Mouse (Mus musculus): ENCODE measurements around the gene Numbl.

The Numbl gene

GRCm38 (mm10) chr7:27302172-27302571, 43.9 kb downstream of the Numbl start:
- TF ChIP-seq NANOG (IDR thresholded peaks at IDR 0.05; ENCODE audit: borderline replicate concordance, low read length), result no peak
- peak; percentile 65 for TF ChIP-seq CTCF (conservative IDR thresholded peaks at IDR 0.05; ENCODE audit: low read length)
- no peak for TF ChIP-seq POU5F1 (IDR thresholded peaks at IDR 0.05; ENCODE audit: borderline replicate concordance, low read length)
- Histone ChIP-seq H3K36me3 (ENCODE audit: insufficient read depth, low read length) (peaks cover 37% of the 10 kb centered on the region), H3K4me1 (replicated peaks; ENCODE audit: low read depth, low read length) (peaks cover 76% of the 10 kb centered on the region)

DNA sequence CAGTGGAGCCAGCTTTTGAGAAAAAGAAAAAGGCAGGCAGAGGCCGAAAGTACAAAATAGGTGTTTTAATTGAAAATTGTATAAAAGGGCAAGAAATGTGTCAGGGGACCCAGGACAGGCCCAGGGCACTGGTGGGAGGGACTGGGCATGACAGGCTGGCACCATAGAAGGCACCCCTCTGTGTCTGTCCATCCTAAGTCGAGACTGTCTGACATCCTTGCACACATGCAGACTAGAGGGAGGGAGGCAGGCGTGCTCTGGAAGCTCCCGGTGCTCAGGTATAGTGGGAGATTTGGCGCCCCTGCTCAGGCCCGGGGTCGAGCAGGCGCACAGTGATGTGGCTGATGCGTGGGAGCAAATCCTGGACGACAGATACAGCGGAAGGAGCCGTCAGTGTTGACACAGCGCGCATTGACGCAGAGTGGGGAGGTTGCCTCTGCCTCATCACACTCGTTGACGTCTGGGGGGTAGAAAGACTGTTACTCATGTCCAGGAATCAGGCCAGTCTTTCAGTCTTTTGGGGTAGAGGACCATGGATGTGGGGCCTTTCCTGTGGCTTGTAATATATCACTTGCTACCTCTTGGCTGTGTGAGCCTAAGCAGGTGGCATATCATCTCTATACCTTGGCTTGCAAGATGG, 47.0 kb downstream of the Numbl start:
- Histone ChIP-seq H3K9me3 (ENCODE audit: low read length) (no peaks in the 10 kb centered on the region), H3K27me3 (ENCODE audit: insufficient read depth, low read length) (no peaks in the 10 kb centered on the region), H3K4me1 (replicated peaks; ENCODE audit: low read depth, low read length) (peaks cover 70% of the 10 kb centered on the region), H3K4me3 (replicated peaks; ENCODE audit: low read length) (peak overlapping the region; percentile 68), H3K36me3 (ENCODE audit: insufficient read depth, low read length) (peaks cover 51% of the 10 kb centered on the region)
- TF ChIP-seq POU5F1 (IDR thresholded peaks at IDR 0.05; ENCODE audit: borderline replicate concordance, low read length), result no peak
- TF ChIP-seq NANOG (IDR thresholded peaks at IDR 0.05; ENCODE audit: borderline replicate concordance, low read length), result no peak

More at GRCm38 (mm10) chr7:27302172-27302571, 43.9 kb downstream of the Numbl start:
- Histone ChIP-seq H3K9me3 (ENCODE audit: low read length) (no peaks in the 10 kb centered on the region; the same call in 1 of the 2 replicates), H3K27me3 (ENCODE audit: insufficient read depth, low read length) (no peaks in the 10 kb centered on the region), H3K4me3 (replicated peaks; ENCODE audit: low read length) (no peak overlapping the region)

DNA sequence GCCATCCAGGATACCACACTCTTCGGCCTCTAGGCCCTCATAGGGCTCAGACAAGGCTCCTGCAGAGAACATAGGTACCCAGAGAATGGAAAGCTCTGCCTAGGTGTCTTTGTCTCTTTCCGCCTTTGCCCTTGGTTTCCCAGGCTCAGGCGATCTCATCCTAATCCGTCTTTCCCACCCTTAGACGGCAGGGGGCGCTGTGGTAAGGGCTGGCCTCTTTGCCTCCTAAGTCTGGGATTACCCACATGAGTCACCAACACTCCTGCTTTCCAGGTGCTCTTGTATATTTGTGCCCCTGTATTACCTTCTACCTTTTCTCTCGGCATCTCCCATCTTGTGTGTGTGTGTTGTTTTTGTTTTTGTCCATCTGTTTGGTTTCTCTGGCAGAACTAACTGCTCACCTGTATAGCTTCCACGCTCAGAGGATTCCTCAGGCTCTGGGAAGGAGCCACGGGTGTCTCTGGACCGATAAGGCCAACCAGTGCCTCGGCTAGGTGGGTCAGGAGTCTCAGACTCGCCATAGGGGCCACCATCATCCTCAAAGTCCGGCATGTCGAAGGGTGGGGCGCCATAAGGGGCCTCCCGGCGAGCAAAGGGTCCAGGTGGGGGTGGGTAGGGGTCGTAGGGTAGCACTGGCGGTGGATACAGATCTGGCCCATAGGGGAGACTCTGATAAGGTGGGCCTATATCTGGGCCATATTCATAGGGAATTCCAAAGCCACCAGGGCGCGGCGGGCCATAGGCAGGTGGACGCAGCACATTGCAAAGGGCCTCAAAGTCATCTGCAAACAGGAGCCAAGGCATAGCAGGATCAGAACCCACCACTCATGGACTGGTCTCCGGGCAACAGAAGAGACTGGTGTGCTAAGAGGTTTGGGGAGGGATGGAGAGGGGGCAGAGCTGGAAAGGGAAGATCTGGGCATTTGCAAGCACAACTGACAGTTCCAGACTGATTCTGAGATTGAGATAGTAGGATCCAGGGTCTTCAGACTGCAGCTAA, 48.2 kb downstream of the Numbl start:
- peak overlapping the region; percentile 78 for H3K4me3 ChIP-seq (replicated peaks; ENCODE audit: low read length)
- peaks cover 73% of the 10 kb centered on the region for H3K4me1 ChIP-seq (replicated peaks; ENCODE audit: low read depth, low read length)
- H3K36me3 ChIP-seq (ENCODE audit: insufficient read depth, low read length), result peaks cover 51% of the 10 kb centered on the region
- H3K27me3 ChIP-seq (ENCODE audit: insufficient read depth, low read length), result no peaks in the 10 kb centered on the region
- TF ChIP-seq CTCF (conservative IDR thresholded peaks at IDR 0.05; ENCODE audit: low read length) (peak; percentile 98), NANOG (IDR thresholded peaks at IDR 0.05; ENCODE audit: borderline replicate concordance, low read length) (no peak)
- no peaks in the 10 kb centered on the region for H3K9me3 ChIP-seq (ENCODE audit: low read length)

DNA sequence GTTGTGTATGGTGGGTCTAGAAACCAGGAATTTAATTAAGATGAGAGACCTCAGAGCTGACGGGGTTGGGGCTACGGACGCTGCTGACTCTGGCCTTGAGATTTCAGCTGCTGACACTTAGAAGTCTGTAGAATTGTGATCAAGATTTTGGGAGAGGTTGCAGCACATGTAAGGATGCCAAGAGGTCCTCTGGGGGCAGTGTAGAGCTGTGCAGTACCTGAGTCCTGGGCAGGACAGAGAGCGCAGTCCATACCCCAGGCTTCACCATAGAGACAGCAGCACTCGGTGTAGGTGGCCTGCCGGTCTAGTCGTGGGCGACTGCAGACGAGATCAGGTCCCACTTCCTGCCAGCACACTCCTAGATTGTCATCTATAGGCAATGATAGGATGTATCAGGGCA, 49.3 kb downstream of the Numbl start:
- H3K9me3 ChIP-seq (ENCODE audit: low read length), result peaks cover under 1% of the 10 kb centered on the region; the same call in 1 of the 2 replicates
- H3K36me3 ChIP-seq (ENCODE audit: insufficient read depth, low read length), result peaks cover 51% of the 10 kb centered on the region
- peak overlapping the region; percentile 78 for H3K4me3 ChIP-seq (replicated peaks; ENCODE audit: low read length)
- H3K4me1 ChIP-seq (replicated peaks; ENCODE audit: low read depth, low read length), result peaks cover 70% of the 10 kb centered on the region
- no peaks in the 10 kb centered on the region for H3K27me3 ChIP-seq (ENCODE audit: insufficient read depth, low read length)
- TF ChIP-seq NANOG (IDR thresholded peaks at IDR 0.05; ENCODE audit: borderline replicate concordance, low read length), result no peak
- peak; percentile 39 for TF ChIP-seq CTCF (conservative IDR thresholded peaks at IDR 0.05; ENCODE audit: low read length)

- H3K4me3 ChIP-seq (replicated peaks; ENCODE audit: low read length), result peak overlapping the region; percentile 84
- TF ChIP-seq CTCF (conservative IDR thresholded peaks at IDR 0.05; ENCODE audit: low read length), result no peak
- no peak for TF ChIP-seq NANOG (IDR thresholded peaks at IDR 0.05; ENCODE audit: borderline replicate concordance, low read length)
- no peak for TF ChIP-seq POU5F1 (IDR thresholded peaks at IDR 0.05; ENCODE audit: borderline replicate concordance, low read length)
- peaks cover 15% of the 10 kb centered on the region for H3K9me3 ChIP-seq (ENCODE audit: low read length)
- peaks cover 62% of the 10 kb centered on the region for H3K4me1 ChIP-seq (replicated peaks; ENCODE audit: low read depth, low read length)
- peaks cover 58% of the 10 kb centered on the region for H3K36me3 ChIP-seq (ENCODE audit: insufficient read depth, low read length)
- no peaks in the 10 kb centered on the region for H3K27me3 ChIP-seq (ENCODE audit: insufficient read depth, low read length)
Measured at GRCm38 (mm10) chr7:27308821-27309549, 50.8 kb downstream of the Numbl start.

GRCm38 (mm10) chr7:27309832-27310231, 51.6 kb downstream of the Numbl start:
- H3K4me3 ChIP-seq (replicated peaks; ENCODE audit: low read length), result peak overlapping the region; percentile 84

GRCm38 (mm10) chr7:27310306-27310705, 52.1 kb downstream of the Numbl start:
- H3K9me3 ChIP-seq (ENCODE audit: low read length), result peaks cover 22% of the 10 kb centered on the region
- H3K4me3 ChIP-seq (replicated peaks; ENCODE audit: low read length), result peak overlapping the region; percentile 84
- H3K27me3 ChIP-seq (ENCODE audit: insufficient read depth, low read length), result no peaks in the 10 kb centered on the region
- H3K36me3 ChIP-seq (ENCODE audit: insufficient read depth, low read length), result peaks cover 56% of the 10 kb centered on the region
- H3K4me1 ChIP-seq (replicated peaks; ENCODE audit: low read depth, low read length), result peaks cover 49% of the 10 kb centered on the region
- no peak for TF ChIP-seq POU5F1 (IDR thresholded peaks at IDR 0.05; ENCODE audit: borderline replicate concordance, low read length)
- no peak for TF ChIP-seq NANOG (IDR thresholded peaks at IDR 0.05; ENCODE audit: borderline replicate concordance, low read length)
- TF ChIP-seq CTCF (conservative IDR thresholded peaks at IDR 0.05; ENCODE audit: low read length), result no peak

More at GRCm38 (mm10) chr7:27309832-27310231, 51.6 kb downstream of the Numbl start:
- peaks cover 58% of the 10 kb centered on the region for H3K36me3 ChIP-seq (ENCODE audit: insufficient read depth, low read length)
- H3K4me1 ChIP-seq (replicated peaks; ENCODE audit: low read depth, low read length), result peaks cover 54% of the 10 kb centered on the region
- H3K9me3 ChIP-seq (ENCODE audit: low read length), result peaks cover 22% of the 10 kb centered on the region
- TF ChIP-seq NANOG (IDR thresholded peaks at IDR 0.05; ENCODE audit: borderline replicate concordance, low read length) (no peak), POU5F1 (IDR thresholded peaks at IDR 0.05; ENCODE audit: borderline replicate concordance, low read length) (no peak), CTCF (conservative IDR thresholded peaks at IDR 0.05; ENCODE audit: low read length) (no peak)
- H3K27me3 ChIP-seq (ENCODE audit: insufficient read depth, low read length), result no peaks in the 10 kb centered on the region

All from E14TG2a.4 (cell line).